Mouse (Mus musculus) brain, adult 2 months (tissue): ENCODE data around the gene Ift74.

Source experiments
- DNase-seq: peaks from one replicate; pipeline ENCODE4 v3.0.0; 2011; ENCODE audit warnings: low read depth, low spot score

The Ift74 gene

GRCm38 (mm10) chr4:94692175-94692574, 77.9 kb downstream of the Ift74 start:
- no peak for DNase-seq

- no peak for DNase-seq
Measured at GRCm38 (mm10) chr4:94696368-94696767, 82.1 kb downstream of the Ift74 start.

- no peak for DNase-seq
Measured at GRCm38 (mm10) chr4:94711002-94711401, 96.7 kb downstream of the Ift74 start.

GRCm38 (mm10) chr4:94711426-94711825, 97.1 kb downstream of the Ift74 start:
- no peak for DNase-seq

GRCm38 (mm10) chr4:94713741-94714140, 99.5 kb downstream of the Ift74 start:
- peak; percentile 10 for DNase-seq

- peak; percentile 26 for DNase-seq
Measured at GRCm38 (mm10) chr4:94715166-94715565, 100.9 kb downstream of the Ift74 start.

GRCm38 (mm10) chr4:94725799-94726198, 111.5 kb downstream of the Ift74 start:
- no peak for DNase-seq

- no peak for DNase-seq
Measured at GRCm38 (mm10) chr4:94732721-94733120, 118.4 kb downstream of the Ift74 start.

GRCm38 (mm10) chr4:94737326-94738295, 123.3 kb downstream of the Ift74 start:
- no peak for DNase-seq

GRCm38 (mm10) chr4:94738838-94739731, 124.8 kb downstream of the Ift74 start, which contains the start of gene Tek:
TSS of gene Tek (plus strand) at chr4:94739289.
- no peak for DNase-seq

- DNase-seq, result no peak
Measured at GRCm38 (mm10) chr4:94741824-94742223, 127.5 kb downstream of the Ift74 start.
